ENCODE assay signal across 32 mouse cellular contexts in the genomic region with DNA sequence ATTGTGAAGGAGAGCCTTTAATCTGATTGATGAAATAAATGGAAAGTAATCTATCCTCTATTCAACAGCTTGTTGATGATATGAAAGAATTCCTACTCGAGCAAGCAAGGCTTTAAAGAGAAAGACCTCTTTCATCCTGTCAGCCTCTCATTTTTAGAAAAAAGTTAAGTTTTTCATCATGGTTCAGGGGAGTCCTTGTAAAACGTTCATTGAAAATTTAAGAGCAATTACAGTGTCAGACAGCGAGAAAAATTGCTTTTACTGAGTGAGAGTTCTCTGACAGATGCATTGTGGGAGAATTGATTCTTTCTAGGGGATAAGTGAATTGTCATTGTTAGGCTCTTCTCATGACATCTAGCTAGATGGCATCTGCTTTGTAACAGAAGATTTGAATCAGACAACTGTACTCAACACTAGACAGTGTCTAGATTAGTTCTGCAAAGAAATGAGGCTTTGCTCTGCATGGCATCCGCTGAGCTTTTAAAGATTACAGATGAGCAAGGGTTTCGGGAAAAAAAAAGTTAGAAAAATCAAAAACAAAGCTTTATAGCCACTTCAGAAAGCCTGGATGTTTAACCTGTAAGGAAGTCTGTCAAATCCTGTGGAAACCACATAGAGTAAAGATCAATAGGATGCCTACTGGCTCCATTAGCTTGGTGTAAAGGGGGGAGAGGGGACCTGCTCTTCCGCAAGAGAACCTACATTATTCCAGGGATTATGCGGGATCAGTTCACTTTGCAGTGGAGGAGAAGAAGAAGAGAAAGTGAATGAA.
DNase-seq lines count a peak whose midpoint lies in the region; ATAC-seq lines count a peak whose summit lies in the region.
"Had no signal": no experiment of that assay in that cellular context is flagged by ENCODE, and none has a peak within 500 bp of the region (broad histone marks: within the 10 kb centered on the region; RNA-seq: fewer than 3 reads in every experiment).

No protein-coding gene starts in this region.

- H3K9ac ChIP-seq in forebrain, embryonic 11.5 days (ENCODE audit: low read length), result no peak overlapping the region
- H3K9ac ChIP-seq in forebrain, embryonic 13.5 days, result no peak overlapping the region
- no peak overlapping the region for H3K9ac ChIP-seq in midbrain, embryonic 14.5 days (replicated peaks; ENCODE audit: low read length)
- H3K9ac ChIP-seq: embryonic facial prominence, embryonic 13.5 days; hindbrain, embryonic 12.5 days; intestine, embryonic 15.5 days; limb, embryonic 15.5 days; liver, embryonic 13.5 days; neural tube, embryonic 12.5 days; stomach, embryonic 15.5 days had no signal

- no peak for DNase-seq in forebrain, embryonic 11.5 days (ENCODE audit: low spot score)
- no peak for DNase-seq in forebrain, embryonic 10.5 days (ENCODE audit: extremely low spot score, low spot score)
- DNase-seq in brain, adult 2 months (ENCODE audit: low read depth, low spot score), result peak; percentile 10
- DNase-seq in midbrain, embryonic 14.5 days, result peak; percentile 21
- no peak for DNase-seq in right cerebral cortex, postnatal 36 days (ENCODE audit: low spot score in 2 of 2)
- DNase-seq in adrenal gland, adult 18-20 months (ENCODE audit: low spot score in 2 of 2), result no peak
- no peak for DNase-seq in heart, adult 8-10 months (ENCODE audit: low spot score)
- DNase-seq: adrenal gland, postnatal 10 days; cerebellum, adult 9-10 months; cerebellum, postnatal 36 days; gastrocnemius, postnatal 14 days; heart, postnatal 36 days; kidney, adult 2 months; kidney, postnatal 4 days; layer of hippocampus, postnatal 36 days; left cerebral cortex, postnatal 4 days; liver, embryonic 13.5 days; lung, adult 18-20 months; right cerebral cortex, postnatal 14 days had no signal

- H3K4me1 ChIP-seq in forebrain, embryonic 11.5 days (replicated peaks; ENCODE audit: control insufficient read depth, insufficient read depth, low read length), result 0 out of 2 replicates have a peak, but pooled peaks cover 4% of the 10 kb centered on the region
- peaks cover 11% of the 10 kb centered on the region for H3K4me1 ChIP-seq in forebrain, embryonic 10.5 days
- peaks cover 12% of the 10 kb centered on the region for H3K4me1 ChIP-seq in forebrain, embryonic 13.5 days
- H3K4me1 ChIP-seq in midbrain, embryonic 14.5 days (ENCODE audit: control insufficient read depth, insufficient read depth, low read length), result no peaks in the 10 kb centered on the region
- H3K4me1 ChIP-seq: embryonic facial prominence, embryonic 13.5 days; hindbrain, embryonic 12.5 days; intestine, embryonic 15.5 days; limb, embryonic 15.5 days; liver, embryonic 13.5 days; neural tube, embryonic 12.5 days; stomach, embryonic 15.5 days had no signal

- no peaks in the 10 kb centered on the region for H3K9me3 ChIP-seq in forebrain, embryonic 11.5 days (ENCODE audit: control insufficient read depth, low read length)
- H3K9me3 ChIP-seq in forebrain, embryonic 10.5 days, result no peaks in the 10 kb centered on the region
- H3K9me3 ChIP-seq in forebrain, embryonic 13.5 days (replicated peaks), result no peaks in the 10 kb centered on the region
- H3K9me3 ChIP-seq in midbrain, embryonic 14.5 days (ENCODE audit: control insufficient read depth, low read length), result no peaks in the 10 kb centered on the region
- H3K9me3 ChIP-seq: embryonic facial prominence, embryonic 13.5 days; G1E; hindbrain, embryonic 12.5 days; intestine, embryonic 15.5 days; limb, embryonic 15.5 days; liver, embryonic 13.5 days; neural tube, embryonic 12.5 days; stomach, embryonic 15.5 days had no signal

- 40% methylated on average over 7 of the region's 7 CpGs for WGBS in forebrain, embryonic 11.5 days
- WGBS in forebrain, embryonic 10.5 days, result 53% methylated on average over 7 of the region's 7 CpGs
- WGBS in forebrain, embryonic 13.5 days, result 22% methylated on average over 7 of the region's 7 CpGs
- WGBS in midbrain, embryonic 14.5 days, result 27% methylated on average over 7 of the region's 7 CpGs

- no peak overlapping the region for H3K4me3 ChIP-seq in forebrain, embryonic 11.5 days (ENCODE audit: low read depth, low read length)
- no peak overlapping the region for H3K4me3 ChIP-seq in forebrain, embryonic 10.5 days
- no peak overlapping the region for H3K4me3 ChIP-seq in forebrain, embryonic 13.5 days
- no peak overlapping the region for H3K4me3 ChIP-seq in midbrain, embryonic 14.5 days (replicated peaks; ENCODE audit: low read depth, low read length)
- H3K4me3 ChIP-seq: embryonic facial prominence, embryonic 13.5 days; hindbrain, embryonic 12.5 days; intestine, embryonic 15.5 days; limb, embryonic 15.5 days; liver, embryonic 13.5 days; neural tube, embryonic 12.5 days; stomach, embryonic 15.5 days had no signal

- H3K4me2 ChIP-seq in forebrain, embryonic 11.5 days (ENCODE audit: low read depth, low read length, severe bottlenecking), result no peak overlapping the region
- peak overlapping the region; percentile 37 for H3K4me2 ChIP-seq in forebrain, embryonic 13.5 days
- H3K4me2 ChIP-seq in midbrain, embryonic 14.5 days (ENCODE audit: low read length), result no peak overlapping the region; the same call in 1 of the 2 replicates
- H3K4me2 ChIP-seq: embryonic facial prominence, embryonic 13.5 days; heart, embryonic 11.5 days; hindbrain, embryonic 12.5 days; intestine, embryonic 15.5 days; limb, embryonic 15.5 days; liver, embryonic 13.5 days; neural tube, embryonic 12.5 days; stomach, embryonic 15.5 days had no signal

- H3K27ac ChIP-seq in forebrain, embryonic 11.5 days (ENCODE audit: low read depth, low read length), result no peak overlapping the region
- no peak overlapping the region for H3K27ac ChIP-seq in forebrain, embryonic 10.5 days
- H3K27ac ChIP-seq in forebrain, embryonic 13.5 days, result peak overlapping the region; percentile 32; the same call in 1 of the 2 replicates
- H3K27ac ChIP-seq in midbrain, embryonic 14.5 days (replicated peaks; ENCODE audit: low read depth, low read length), result no peak overlapping the region
- H3K27ac ChIP-seq: embryonic facial prominence, embryonic 13.5 days; hindbrain, embryonic 12.5 days; hindbrain, postnatal 0 days; intestine, embryonic 15.5 days; kidney, postnatal 0 days; limb, embryonic 15.5 days; liver, embryonic 13.5 days; macrophage; neural tube, embryonic 12.5 days; stomach, embryonic 15.5 days had no signal

- H3K36me3 ChIP-seq in forebrain, embryonic 11.5 days (ENCODE audit: control insufficient read depth, insufficient read depth, low read length), result no peaks in the 10 kb centered on the region
- no peaks in the 10 kb centered on the region for H3K36me3 ChIP-seq in forebrain, embryonic 10.5 days (replicated peaks)
- no peaks in the 10 kb centered on the region for H3K36me3 ChIP-seq in forebrain, embryonic 13.5 days (ENCODE audit: poor library complexity, severe bottlenecking)
- no peaks in the 10 kb centered on the region for H3K36me3 ChIP-seq in midbrain, embryonic 14.5 days (ENCODE audit: control insufficient read depth, insufficient read depth, low read length)
- H3K36me3 ChIP-seq: embryonic facial prominence, embryonic 13.5 days; G1E; hindbrain, embryonic 12.5 days; intestine, embryonic 15.5 days; limb, embryonic 15.5 days; liver, embryonic 13.5 days; neural tube, embryonic 12.5 days; stomach, embryonic 15.5 days had no signal

- peak; percentile 23; the same call in 1 of the 2 replicates for ATAC-seq in forebrain, embryonic 11.5 days (replicated peaks; ENCODE audit: low FRiP score)
- ATAC-seq in forebrain, embryonic 13.5 days, result peak; percentile 90
- ATAC-seq in midbrain, embryonic 14.5 days (ENCODE audit: low FRiP score, low TSS enrichment), result no peak
- ATAC-seq: hindbrain, postnatal 0 days; intestine, embryonic 15.5 days; lung, postnatal 0 days had no signal

- H3K27me3 ChIP-seq in forebrain, embryonic 11.5 days (ENCODE audit: control insufficient read depth, insufficient read depth, low read length), result no peaks in the 10 kb centered on the region
- H3K27me3 ChIP-seq in forebrain, embryonic 10.5 days (ENCODE audit: poor library complexity, severe bottlenecking), result no peaks in the 10 kb centered on the region
- H3K27me3 ChIP-seq in forebrain, embryonic 13.5 days, result no peaks in the 10 kb centered on the region
- H3K27me3 ChIP-seq in midbrain, embryonic 14.5 days (ENCODE audit: control insufficient read depth, insufficient read depth, low read length), result no peaks in the 10 kb centered on the region
- H3K27me3 ChIP-seq: embryonic facial prominence, embryonic 13.5 days; hindbrain, embryonic 12.5 days; intestine, embryonic 15.5 days; limb, embryonic 15.5 days; liver, embryonic 13.5 days; neural tube, embryonic 12.5 days; stomach, embryonic 15.5 days had no signal

Comparison
In these comparisons a context has a peak if more than half of its experiments do, and no peak if none do; other contexts are left out.
1. DNase-seq: peak in brain, adult 2 months (single experiment) and midbrain, embryonic 14.5 days (single experiment); none in forebrain, embryonic 11.5 days (single experiment), forebrain, embryonic 10.5 days (single experiment), right cerebral cortex, postnatal 36 days (0 of 2), adrenal gland, adult 18-20 months (0 of 2) and heart, adult 8-10 months (single experiment).